Mouse (Mus musculus): ENCODE measurements around the gene Sgsm1.

DNA sequence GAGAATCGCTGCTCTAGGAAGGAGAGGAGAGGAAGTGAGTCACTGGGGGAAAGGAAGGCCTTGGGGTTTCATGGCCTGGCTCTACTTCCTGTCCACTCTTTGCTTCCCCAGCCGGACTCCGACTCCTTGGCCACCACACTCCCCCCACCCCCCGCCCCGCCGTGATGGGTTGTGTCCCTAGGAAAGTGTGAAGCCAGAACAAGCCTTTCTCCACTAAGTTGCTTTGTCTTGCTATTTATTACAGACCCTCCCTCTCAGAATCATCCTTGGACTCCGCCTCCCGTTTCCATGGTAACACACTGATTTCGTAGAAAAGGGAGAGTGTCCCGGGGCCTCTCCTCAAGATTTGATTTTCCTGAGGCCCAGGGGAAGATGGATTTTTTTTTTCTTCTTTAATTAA lies 85.3 kb downstream of the Sgsm1 start:
- TF ChIP-seq CTCF (IDR thresholded peaks at IDR 0.05; ENCODE audit: low read depth), result no peak
- no peak for TF ChIP-seq EP300 (optimal IDR thresholded peaks at IDR 0.05)

All from stomach, postnatal 0 days (tissue).